Mouse (Mus musculus) MEL (cell line): ENCODE results near the gene Rps6ka1.

Source experiments
- CHD1 ChIP-seq: IDR thresholded peaks from 2 replicates; pipeline ENCODE4 v1.6.1; 2012; ENCODE audit warnings: low read depth, mild to moderate bottlenecking, inconsistent platforms, low read length, improper control_type of control experiment
- CHD2 ChIP-seq: IDR thresholded peaks from 2 replicates; pipeline ENCODE4 v1.6.1; 2011; ENCODE audit warnings: low read length, improper control_type of control experiment
- CTCF ChIP-seq, 3 experiments: IDR thresholded peaks in 2 of 3; conservative IDR thresholded peaks in 1 of 3; 2 replicates each; pipeline ENCODE4 v1.5.1; 2011 to 2012; ENCODE audit warnings: low read length in 3 of 3, low read depth in 2 of 3, mild to moderate bottlenecking in 2 of 3, improper control_type of control experiment in 1 of 3, inconsistent platforms in 1 of 3, mixed read lengths in 1 of 3, moderate library complexity in 1 of 3; ENCODE audit not compliant: control insufficient read depth in 1 of 3, insufficient read depth in 1 of 3, poor library complexity in 1 of 3, severe bottlenecking in 1 of 3
- EP300 ChIP-seq, 2 experiments: IDR thresholded peaks; 2 replicates each; pipeline ENCODE4 v1.6.1; 2011; ENCODE audit warnings: improper control_type of control experiment in 2 of 2, low read length in 2 of 2, low read depth in 1 of 2, mild to moderate bottlenecking in 1 of 2
- GABPA ChIP-seq: IDR thresholded peaks from 2 replicates; pipeline ENCODE4 v1.6.1; 2012; ENCODE audit warnings: low read depth, mild to moderate bottlenecking, inconsistent platforms, low read length, improper control_type of control experiment, moderate library complexity
- MAX ChIP-seq: IDR thresholded peaks from 2 replicates; pipeline ENCODE4 v1.6.1; 2011; ENCODE audit warnings: low read length, improper control_type of control experiment
- MAZ ChIP-seq: IDR thresholded peaks from 2 replicates; pipeline ENCODE4 v1.6.1; 2012; ENCODE audit warnings: low read depth, mild to moderate bottlenecking, inconsistent platforms, low read length, improper control_type of control experiment
- MEF2A ChIP-seq: IDR thresholded peaks from 2 replicates; pipeline ENCODE4 v1.6.1; 2014; ENCODE audit warnings: low read depth, mild to moderate bottlenecking, inconsistent platforms, low read length, improper control_type of control experiment; ENCODE audit not compliant: poor library complexity, insufficient replicate concordance, severe bottlenecking; ENCODE audit errors: extremely low read depth
- POLR2A ChIP-seq, 2 experiments: IDR thresholded peaks; 2 replicates each; pipeline ENCODE4 v1.6.1; 2011 to 2012; ENCODE audit warnings: low read length in 2 of 2, mild to moderate bottlenecking in 2 of 2, control low read depth in 1 of 2, improper control_type of control experiment in 1 of 2, low read depth in 1 of 2, moderate library complexity in 1 of 2; ENCODE audit not compliant: control insufficient read depth in 1 of 2, insufficient read depth in 1 of 2, poor library complexity in 1 of 2
- SIN3A ChIP-seq: IDR thresholded peaks from 2 replicates; pipeline ENCODE4 v1.6.1; 2012; ENCODE audit warnings: low read length, improper control_type of control experiment, inconsistent platforms
- USF1 ChIP-seq: IDR thresholded peaks from 2 replicates; pipeline ENCODE4 v1.6.1; 2014; ENCODE audit warnings: low read depth, mild to moderate bottlenecking, inconsistent platforms, low read length, improper control_type of control experiment, moderate library complexity
- ZKSCAN1 ChIP-seq: IDR thresholded peaks from 2 replicates; pipeline ENCODE4 v1.6.1; 2012; ENCODE audit warnings: low read depth, mild to moderate bottlenecking, inconsistent platforms, low read length, improper control_type of control experiment, moderate library complexity
- ZMIZ1 ChIP-seq: IDR thresholded peaks from 2 replicates; pipeline ENCODE4 v1.6.1; 2012; ENCODE audit warnings: low read depth, mild to moderate bottlenecking, inconsistent platforms, low read length, improper control_type of control experiment, moderate library complexity

DNA sequence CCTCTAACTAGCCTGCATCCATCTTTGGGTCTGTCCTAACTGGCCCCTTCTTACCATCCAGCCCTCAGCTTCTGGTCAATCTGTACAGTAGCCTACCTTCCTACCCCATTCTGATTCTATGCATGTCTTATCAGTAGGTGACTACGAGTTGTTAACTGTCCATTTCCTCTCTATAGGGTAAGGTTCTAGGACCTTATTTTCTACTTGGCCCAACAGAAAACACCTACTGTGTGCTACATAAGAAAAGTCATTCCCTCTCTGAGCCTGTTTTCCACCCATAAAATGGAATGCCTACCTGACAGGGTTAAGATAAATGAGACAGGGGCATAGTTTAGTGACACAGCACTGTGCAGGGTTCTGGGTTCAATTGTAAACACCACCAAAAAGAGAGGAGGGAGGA is 41.0 kb downstream of the Rps6ka1 start:
- TF ChIP-seq CTCF (IDR thresholded peaks at IDR 0.05 in 2 of 3, conservative IDR thresholded peaks at IDR 0.05 in 1 of 3; ENCODE audit: control insufficient read depth in 1 of 3, insufficient read depth in 1 of 3, low read depth in 2 of 3, low read length in 3 of 3, poor library complexity in 1 of 3, severe bottlenecking in 1 of 3) (no peak), MAX (no peak), MAZ (no peak), ZMIZ1 (no peak), POLR2A (IDR thresholded peaks at IDR 0.05; ENCODE audit: control insufficient read depth in 1 of 2, insufficient read depth in 1 of 2, low read depth in 1 of 2, low read length in 2 of 2, poor library complexity in 1 of 2) (no peak), CHD1 (no peak), MEF2A (no peak), GABPA (no peak), CHD2 (no peak), EP300 (IDR thresholded peaks at IDR 0.05; ENCODE audit: low read depth in 1 of 2, low read length in 2 of 2) (no peak), ZKSCAN1 (peak; percentile 74), USF1 (no peak), SIN3A (no peak)
